Mouse (Mus musculus) embryo, embryonic 9.5 days (tissue): ENCODE data around the gene Aldh4a1.

ENCODE experiments used
- DNase-seq: peaks from one replicate; pipeline ENCODE4 v3.0.0-alpha.2; 2017; ENCODE audit errors: extremely low spot score

The Aldh4a1 gene

DNA sequence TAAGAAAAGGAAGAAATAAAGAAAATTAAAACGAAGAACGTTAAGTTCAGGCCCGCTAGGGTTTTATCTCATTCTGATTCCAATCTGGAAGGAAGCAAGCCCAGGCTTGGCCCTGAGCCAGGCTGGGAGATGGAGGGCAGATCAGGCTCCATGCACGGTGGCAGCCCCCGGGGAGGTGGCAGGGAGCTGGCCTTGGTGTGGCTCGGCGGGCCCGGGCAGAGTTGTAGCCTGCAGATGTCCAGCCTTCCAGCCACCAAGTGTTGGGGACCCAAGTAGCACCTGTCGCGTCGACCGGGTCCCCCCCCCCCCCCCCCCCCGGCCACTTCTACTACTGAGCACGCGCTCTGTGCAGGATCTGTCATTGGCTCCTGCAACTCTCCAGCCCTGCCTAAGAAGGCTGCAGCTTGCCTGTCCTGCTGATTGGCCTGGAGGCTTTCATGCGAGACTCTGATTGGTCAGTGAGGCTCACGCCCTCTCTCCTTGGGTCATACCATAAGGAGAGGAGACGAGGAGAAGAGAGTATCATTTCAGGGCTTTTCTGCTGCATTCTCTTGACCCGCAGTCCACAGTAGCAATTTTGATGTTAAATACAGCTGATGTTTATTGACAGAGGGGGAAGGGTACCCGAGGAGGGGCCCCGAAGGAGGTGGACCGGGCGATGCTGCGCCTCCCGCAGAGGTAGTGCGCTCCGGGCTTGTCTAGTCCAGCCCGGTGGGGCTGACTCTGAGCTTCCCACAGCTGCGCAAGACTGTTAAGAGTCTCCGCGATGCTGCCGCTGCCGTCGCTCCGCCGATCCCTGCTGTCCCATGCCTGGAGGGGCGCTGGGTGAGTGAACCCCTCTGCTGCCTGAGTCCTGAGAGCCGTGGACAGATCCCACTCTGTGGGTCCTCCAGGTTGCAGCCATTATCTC, at the start of gene Aldh4a1:
Gene Aldh4a1, plus strand, starts transcription at position 494 of the 910 bp plus-strand sequence.
- peak; percentile 93 for DNase-seq

DNA sequence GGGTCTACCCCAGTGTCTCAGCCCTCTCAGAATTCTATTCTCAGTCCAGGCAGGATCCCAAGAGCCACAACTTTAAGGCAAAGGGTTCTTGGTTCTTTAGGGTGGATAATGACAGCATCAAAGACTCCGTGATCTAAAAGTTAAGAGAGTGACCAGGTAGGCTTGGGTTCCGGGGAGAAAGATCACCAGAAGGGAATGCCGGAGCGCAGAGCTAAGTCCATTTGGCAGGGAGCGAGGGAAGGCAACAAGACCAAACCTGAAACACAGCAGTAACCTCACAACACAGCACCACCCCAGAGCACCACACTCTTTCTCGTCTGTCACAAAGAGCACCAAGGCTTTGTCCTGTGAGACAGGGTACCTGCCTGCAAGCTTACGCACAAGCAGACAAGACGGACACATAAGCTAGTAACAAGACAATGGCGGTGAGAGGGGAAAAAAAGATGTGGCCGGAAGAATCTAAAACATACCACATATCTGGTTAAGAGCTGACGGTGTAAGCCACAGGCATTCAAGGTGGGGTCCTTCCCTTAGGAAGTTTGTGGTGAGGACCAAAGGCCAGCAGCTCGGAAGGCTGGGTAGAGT, 49.6 kb upstream of the Aldh4a1 start:
- no peak for DNase-seq

- peak; percentile 100 for DNase-seq
These were observed 48.4 kb upstream of the Aldh4a1 start for GRCm38 (mm10) chr4:139574156-139574798.

GRCm38 (mm10) chr4:139574799-139575672, 47.6 kb upstream of the Aldh4a1 start:
- no peak for DNase-seq

- DNase-seq = no peak
These were observed 47.0 kb upstream of the Aldh4a1 start for GRCm38 (mm10) chr4:139575673-139576003.

GRCm38 (mm10) chr4:139576251-139576880, 46.3 kb upstream of the Aldh4a1 start:
- no peak for DNase-seq

GRCm38 (mm10) chr4:139577006-139577405, 45.7 kb upstream of the Aldh4a1 start:
- DNase-seq = no peak

GRCm38 (mm10) chr4:139578389-139578788, 44.3 kb upstream of the Aldh4a1 start:
- DNase-seq = no peak

DNA sequence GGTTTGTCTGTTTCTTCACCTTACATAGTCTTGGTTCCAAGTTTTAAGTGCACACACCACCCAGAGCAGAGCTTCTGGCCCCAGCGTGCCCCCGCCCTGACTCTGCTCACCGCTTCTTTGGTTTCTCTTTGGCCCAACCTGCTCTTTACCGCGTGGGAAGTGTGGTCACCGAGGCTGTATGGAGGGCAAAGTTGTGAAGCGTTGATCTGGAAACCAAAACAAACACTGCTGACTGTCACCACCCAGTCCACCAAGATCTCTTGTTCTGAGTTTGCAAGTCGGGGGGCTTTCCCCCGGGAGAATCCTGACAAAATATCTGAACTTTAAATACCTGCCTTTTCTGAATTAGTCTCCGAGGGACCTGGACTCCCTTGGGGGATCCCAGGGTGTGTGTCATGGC, 43.7 kb upstream of the Aldh4a1 start:
- DNase-seq = no peak

- DNase-seq = no peak
These were observed 43.2 kb upstream of the Aldh4a1 start for GRCm38 (mm10) chr4:139579466-139579865.

DNA sequence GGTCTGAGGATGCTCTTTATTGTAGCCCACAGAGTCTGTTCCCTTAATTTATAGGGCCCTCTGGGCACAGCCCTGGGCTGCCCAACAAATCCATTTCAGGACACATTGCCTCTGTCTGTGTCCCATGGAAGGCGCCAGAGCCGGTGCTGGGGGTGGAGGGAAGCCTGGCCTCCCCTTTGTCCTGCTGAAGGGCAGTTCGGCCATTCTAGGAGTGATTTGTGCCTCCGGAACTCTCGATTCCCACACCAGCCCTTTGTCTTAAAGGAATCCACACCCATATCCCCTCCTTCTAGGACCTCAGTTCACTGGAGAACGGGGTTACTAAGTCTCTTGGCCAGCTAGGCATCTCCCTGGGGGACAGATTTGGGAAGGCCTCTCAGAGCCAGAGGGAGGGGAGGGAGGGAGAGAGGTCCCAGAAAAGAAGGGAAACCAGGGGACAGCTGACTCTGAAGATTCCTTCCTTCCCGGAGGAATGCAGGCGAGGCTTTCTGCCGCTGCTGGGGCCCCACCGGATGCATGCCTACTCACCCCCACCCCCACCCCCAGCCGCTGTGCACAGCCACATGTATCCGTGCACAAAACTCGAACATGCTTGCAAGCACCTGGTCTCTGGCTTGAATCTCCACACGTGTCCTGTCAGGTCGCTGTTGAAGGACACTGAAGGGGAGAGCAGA, 41.9 kb upstream of the Aldh4a1 start:
- peak; percentile 71 for DNase-seq

DNA sequence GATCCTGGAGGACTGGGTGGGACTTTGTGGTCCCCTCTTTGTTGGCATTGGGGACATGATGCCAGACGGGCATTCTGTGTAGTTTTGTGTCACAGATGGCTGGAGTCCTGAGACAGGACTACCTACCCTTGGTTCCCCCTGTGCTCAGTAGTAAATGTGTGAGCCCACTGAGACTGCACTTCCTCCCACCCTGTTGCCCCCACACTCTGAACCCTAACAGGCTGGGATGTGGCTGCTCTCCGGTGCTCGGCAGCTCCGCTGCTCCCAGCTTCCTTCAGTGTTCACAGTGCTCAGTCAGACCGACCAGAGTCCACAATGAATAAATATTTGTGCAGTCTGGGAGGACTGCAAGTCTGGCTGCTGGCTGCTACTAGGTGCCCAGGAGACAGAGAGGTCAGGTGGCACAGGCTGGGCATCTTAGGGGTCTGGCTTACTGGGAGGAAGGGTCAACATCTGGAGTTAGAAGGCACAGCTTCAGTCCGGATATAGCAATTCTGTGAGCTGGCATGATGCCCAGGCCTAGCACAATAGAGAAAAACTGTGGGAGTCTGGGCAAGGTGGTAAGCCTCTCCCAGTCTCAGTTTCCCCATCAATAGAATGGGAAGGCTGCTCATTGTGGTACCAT, 41.1 kb upstream of the Aldh4a1 start:
- DNase-seq = no peak

DNA sequence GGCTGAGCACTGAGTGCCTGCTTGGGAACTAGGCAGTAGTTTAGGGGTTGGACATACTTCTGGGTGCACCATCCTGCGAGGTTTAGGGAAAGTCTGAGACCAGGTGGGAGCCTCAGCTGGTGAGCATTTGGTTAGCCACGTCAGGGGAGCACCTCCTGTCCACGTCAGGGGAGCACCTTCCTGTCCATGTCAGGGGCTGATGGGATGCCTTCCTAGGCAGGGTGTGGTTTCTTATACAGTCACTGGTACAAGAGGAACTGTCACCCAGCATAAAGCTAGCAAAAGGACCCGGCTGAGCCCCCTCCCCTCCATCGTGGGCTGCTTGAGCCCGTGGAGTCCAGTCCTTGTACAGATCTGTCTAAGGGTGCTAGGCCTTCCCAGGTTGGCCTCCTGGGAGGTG, 40.3 kb upstream of the Aldh4a1 start:
- no peak for DNase-seq

DNA sequence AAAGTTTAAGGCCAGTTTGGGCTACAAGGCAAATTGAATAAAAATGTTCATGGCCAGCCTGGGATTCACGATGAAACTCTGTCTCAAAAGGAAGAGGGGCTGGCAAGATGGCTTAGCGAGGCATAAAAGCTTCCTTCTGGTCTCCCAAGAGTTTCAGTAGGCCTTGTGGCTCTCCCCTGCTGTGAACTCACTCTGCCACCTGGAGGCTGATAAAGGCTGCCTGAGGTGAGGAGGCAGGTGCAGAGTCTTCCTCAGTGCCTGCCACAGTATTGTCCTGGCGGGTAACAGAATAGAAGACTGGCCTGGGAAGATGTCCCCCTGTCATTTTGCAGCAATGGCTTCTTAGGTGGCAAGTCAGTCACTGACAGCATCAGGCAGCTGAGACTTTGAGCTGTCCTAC, 39.8 kb upstream of the Aldh4a1 start:
- no peak for DNase-seq

DNA sequence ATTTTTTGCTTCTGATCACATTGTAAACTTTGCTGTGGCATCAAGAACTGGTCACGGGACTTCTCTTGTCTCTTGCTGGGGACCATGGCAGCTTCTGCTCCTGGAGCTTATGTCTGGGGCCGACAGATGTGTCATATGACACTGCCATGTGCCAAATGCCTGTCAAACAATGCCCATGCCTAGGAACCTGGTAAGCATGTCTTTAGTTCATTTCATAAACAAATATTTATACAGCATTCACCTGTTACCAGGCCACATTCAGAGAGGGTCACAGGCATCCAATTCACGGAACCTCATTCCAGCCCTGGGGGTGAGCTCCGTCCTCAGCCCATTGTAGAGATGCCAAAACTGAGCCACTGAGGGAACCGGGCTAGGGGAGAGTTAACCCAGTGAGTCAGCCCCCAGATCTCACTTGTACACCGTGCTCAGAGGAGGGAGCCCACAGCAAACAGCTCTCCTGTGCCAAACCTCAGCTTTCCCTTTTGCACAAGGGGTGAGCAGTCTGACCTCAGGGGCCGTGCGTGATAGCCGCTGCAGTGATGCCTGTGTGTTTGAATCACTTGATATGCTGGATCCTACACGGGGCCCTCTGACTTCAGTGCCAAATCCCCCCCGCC, 38.9 kb upstream of the Aldh4a1 start:
- DNase-seq = no peak

GRCm38 (mm10) chr4:139584704-139585103, 38.0 kb upstream of the Aldh4a1 start:
- no peak for DNase-seq

GRCm38 (mm10) chr4:139585713-139586112, 37.0 kb upstream of the Aldh4a1 start:
- DNase-seq = no peak

GRCm38 (mm10) chr4:139587370-139587769, 35.3 kb upstream of the Aldh4a1 start:
- no peak for DNase-seq

DNA sequence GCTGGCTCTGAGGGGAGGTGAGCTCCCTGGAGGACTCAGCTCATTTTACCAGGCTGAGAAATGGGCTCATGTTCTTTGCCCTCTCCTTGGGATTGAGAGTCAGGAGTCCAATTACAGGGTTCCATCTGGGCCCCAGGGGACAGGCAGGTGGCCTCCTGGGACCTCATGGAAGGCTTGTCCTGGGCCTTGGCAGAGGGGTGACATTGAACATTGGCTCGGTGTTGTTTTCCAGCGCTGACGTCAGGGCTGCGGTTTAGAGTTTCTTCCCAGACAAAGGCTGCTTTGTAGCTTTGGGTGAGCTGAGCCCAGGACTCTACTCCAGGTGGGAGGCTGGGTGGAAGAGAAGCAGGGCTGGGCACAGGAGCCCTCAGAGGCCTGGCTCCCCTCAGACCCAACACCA, 34.9 kb upstream of the Aldh4a1 start:
- no peak for DNase-seq
